Mouse (Mus musculus): ENCODE results near the gene Gipr. TPM values are rescaled to one million over a fixed set of nuclear protein-coding genes. Genes with fewer than 3 reads are reported as not detected.

The Gipr gene
- polyA plus RNA-seq, 1 experiment from 2014 or later, result 2.2 TPM

DNA sequence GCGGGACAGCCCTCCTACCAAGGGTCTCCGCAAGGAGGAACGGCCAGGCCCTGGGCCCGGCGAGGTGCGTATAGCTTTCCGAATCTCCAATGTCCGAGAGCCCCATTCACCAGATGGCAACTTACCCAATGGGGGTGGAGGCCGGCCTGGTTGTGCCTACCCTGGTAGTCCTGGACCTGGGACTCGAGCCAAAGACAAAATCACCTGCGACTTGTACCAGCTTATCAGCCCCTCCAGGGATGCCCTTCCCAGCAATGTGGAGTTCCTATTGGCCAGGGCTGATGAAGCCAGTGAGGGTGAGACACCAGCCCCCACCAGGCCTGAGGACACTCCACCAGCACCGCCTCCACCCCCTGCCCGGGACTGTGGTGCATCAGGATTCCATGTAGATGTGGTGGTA lies 29.8 kb downstream of the Gipr start:
- H3K4me3 ChIP-seq (ENCODE audit: low read depth, low read length), result no peak overlapping the region
- H3K36me3 ChIP-seq (ENCODE audit: control insufficient read depth, insufficient read depth, low read length), result peaks cover 63% of the 10 kb centered on the region
- no peaks in the 10 kb centered on the region for H3K27me3 ChIP-seq (replicated peaks; ENCODE audit: control insufficient read depth, insufficient read depth, low read length)
- 94% methylated on average over 13 of the region's 13 CpGs for WGBS
- no peak overlapping the region for H3K9ac ChIP-seq (ENCODE audit: low read length)
- H3K4me1 ChIP-seq (replicated peaks; ENCODE audit: control insufficient read depth, insufficient read depth, low read length), result 0 out of 2 replicates have a peak, but pooled peaks cover 5% of the 10 kb centered on the region
- H3K4me2 ChIP-seq (ENCODE audit: low read length), result no peak overlapping the region
- DNase-seq (ENCODE audit: low spot score) (no peak), ATAC-seq (replicated peaks; ENCODE audit: low FRiP score, low TSS enrichment, low read depth) (no peak)
- H3K27ac ChIP-seq (ENCODE audit: low read depth), result no peak overlapping the region
- H3K9me3 ChIP-seq (ENCODE audit: control insufficient read depth, low read length), result no peaks in the 10 kb centered on the region

DNA sequence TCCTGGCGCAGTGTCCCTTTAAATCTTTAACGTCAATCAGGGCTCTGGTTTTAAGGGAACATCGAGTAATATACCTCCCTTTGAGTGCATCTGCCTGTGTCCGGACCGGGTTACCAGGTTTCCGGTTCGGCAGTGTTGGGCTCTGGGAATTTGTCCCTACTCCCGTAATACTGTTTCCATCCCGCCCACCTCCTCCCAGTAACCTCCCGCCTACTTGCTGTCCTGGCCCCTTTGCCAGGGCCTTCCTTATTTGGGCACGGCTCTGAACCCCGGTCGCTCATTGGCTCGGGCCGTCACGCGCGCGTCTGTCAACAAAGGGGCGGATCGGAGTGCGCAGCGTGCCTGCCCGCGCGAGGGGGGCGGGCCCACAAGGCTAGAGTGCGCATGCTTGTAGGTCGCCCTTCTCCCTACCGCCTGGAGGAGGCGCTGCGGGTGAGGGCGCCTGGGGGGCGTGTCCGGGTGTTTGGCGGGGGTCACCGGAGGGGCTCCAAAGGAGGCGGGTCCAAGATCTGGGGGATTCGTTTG lies 34.5 kb downstream of the Gipr start:
- under 1% methylated on average over 39 of the region's 39 CpGs for WGBS
- peak overlapping the region; percentile 40 for H3K4me3 ChIP-seq (ENCODE audit: low read depth, low read length)
- H3K4me2 ChIP-seq (ENCODE audit: low read length), result peak overlapping the region; percentile 67
- H3K9me3 ChIP-seq (ENCODE audit: control insufficient read depth, low read length), result no peaks in the 10 kb centered on the region
- peak overlapping the region; percentile 47 for H3K27ac ChIP-seq (ENCODE audit: low read depth)
- H3K9ac ChIP-seq (ENCODE audit: low read length), result peak overlapping the region; percentile 37; the same call in 1 of the 2 replicates
- H3K4me1 ChIP-seq (replicated peaks; ENCODE audit: control insufficient read depth, insufficient read depth, low read length), result peaks cover 12% of the 10 kb centered on the region; the same call in 1 of the 2 replicates
- DNase-seq (ENCODE audit: low spot score), result peak; percentile 94
- H3K27me3 ChIP-seq (replicated peaks; ENCODE audit: control insufficient read depth, insufficient read depth, low read length), result no peaks in the 10 kb centered on the region
- peak; percentile 99 for ATAC-seq (replicated peaks; ENCODE audit: low FRiP score, low TSS enrichment, low read depth)
- peaks cover 26% of the 10 kb centered on the region for H3K36me3 ChIP-seq (ENCODE audit: control insufficient read depth, insufficient read depth, low read length)

DNA sequence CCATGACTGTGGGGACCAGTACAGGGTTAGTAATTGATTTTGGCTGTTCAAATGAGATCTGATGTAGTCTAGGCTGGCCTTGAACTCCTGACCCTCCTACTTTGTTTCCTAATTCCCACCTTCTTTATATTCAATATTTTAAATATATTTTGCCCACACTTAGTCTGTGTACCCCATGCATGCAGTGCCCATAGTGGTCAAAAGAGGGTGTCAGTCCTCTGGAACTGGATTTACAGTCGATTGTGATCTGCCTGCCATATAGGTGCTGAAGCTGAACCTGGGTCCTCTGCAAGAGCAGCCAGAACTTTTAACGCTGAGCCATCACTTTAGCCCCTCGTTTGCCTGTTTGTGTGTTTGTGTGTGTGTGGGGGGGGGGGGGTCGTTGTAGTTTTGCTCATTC lies 35.3 kb downstream of the Gipr start:
- Histone ChIP-seq H3K36me3 (ENCODE audit: control insufficient read depth, insufficient read depth, low read length) (peaks cover 18% of the 10 kb centered on the region), H3K9me3 (ENCODE audit: control insufficient read depth, low read length) (no peaks in the 10 kb centered on the region), H3K27ac (ENCODE audit: low read depth) (peak overlapping the region; percentile 43), H3K27me3 (replicated peaks; ENCODE audit: control insufficient read depth, insufficient read depth, low read length) (no peaks in the 10 kb centered on the region), H3K9ac (ENCODE audit: low read length) (no peak overlapping the region), H3K4me1 (replicated peaks; ENCODE audit: control insufficient read depth, insufficient read depth, low read length) (peaks cover 12% of the 10 kb centered on the region; the same call in 1 of the 2 replicates), H3K4me3 (ENCODE audit: low read depth, low read length) (peak overlapping the region; percentile 40), H3K4me2 (ENCODE audit: low read length) (peak overlapping the region; percentile 67)
- DNase-seq (ENCODE audit: low spot score) (no peak), ATAC-seq (replicated peaks; ENCODE audit: low FRiP score, low TSS enrichment, low read depth) (no peak)
- WGBS, result 32% methylated on average over 4 of the region's 4 CpGs

DNA sequence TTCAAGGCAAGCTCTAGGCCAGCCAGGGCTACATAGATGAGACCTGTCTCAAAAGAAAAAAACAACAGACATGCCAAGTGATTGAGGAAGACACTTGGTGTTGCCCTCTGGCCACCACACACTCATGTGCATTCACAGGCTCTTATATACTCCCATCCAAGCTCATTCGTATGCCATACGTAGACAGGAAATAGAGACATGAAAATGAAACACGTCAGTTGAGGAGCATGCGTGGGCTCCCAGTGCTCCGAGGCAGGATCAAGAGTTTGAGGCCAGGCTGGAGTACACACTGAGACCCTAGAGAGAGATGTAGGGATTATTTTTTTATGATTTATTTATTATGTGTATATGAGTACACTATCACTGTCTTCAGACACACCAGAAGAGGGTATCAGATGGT lies 36.5 kb downstream of the Gipr start:
- no peak overlapping the region for H3K4me2 ChIP-seq (ENCODE audit: low read length)
- no peak overlapping the region for H3K9ac ChIP-seq (ENCODE audit: low read length)
- H3K4me3 ChIP-seq (ENCODE audit: low read depth, low read length), result no peak overlapping the region
- no peaks in the 10 kb centered on the region for H3K9me3 ChIP-seq (ENCODE audit: control insufficient read depth, low read length)
- H3K27ac ChIP-seq (ENCODE audit: low read depth), result no peak overlapping the region
- H3K27me3 ChIP-seq (replicated peaks; ENCODE audit: control insufficient read depth, insufficient read depth, low read length), result no peaks in the 10 kb centered on the region
- H3K36me3 ChIP-seq (ENCODE audit: control insufficient read depth, insufficient read depth, low read length), result peaks cover 9% of the 10 kb centered on the region
- H3K4me1 ChIP-seq (replicated peaks; ENCODE audit: control insufficient read depth, insufficient read depth, low read length), result peaks cover 12% of the 10 kb centered on the region; the same call in 1 of the 2 replicates
- DNase-seq (ENCODE audit: low spot score), result no peak
- ATAC-seq (replicated peaks; ENCODE audit: low FRiP score, low TSS enrichment, low read depth), result no peak
- WGBS, result 92% methylated on average over 5 of the region's 5 CpGs

DNA sequence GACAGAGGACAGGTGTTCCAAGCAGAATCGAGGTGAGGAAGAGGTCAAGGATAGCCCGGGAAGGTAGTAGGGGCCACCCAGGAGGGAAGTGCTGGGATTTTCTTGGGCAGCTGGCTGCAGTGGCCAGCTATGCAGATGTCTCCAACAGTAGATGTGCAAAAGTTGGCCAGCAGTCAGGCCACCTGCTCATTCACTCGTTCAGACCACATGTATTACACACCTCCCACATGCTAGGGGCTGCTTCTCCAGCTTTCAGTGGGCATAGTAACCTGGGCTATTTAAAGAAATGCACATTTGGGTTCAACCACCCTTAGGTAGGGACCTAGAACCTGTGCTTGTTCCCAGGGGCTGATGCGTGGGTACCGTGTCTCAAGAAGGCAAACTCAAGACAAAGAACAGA lies 38.2 kb downstream of the Gipr start:
- Histone ChIP-seq H3K9me3 (ENCODE audit: control insufficient read depth, low read length) (no peaks in the 10 kb centered on the region), H3K9ac (ENCODE audit: low read length) (no peak overlapping the region), H3K4me1 (replicated peaks; ENCODE audit: control insufficient read depth, insufficient read depth, low read length) (peaks cover 12% of the 10 kb centered on the region; the same call in 1 of the 2 replicates), H3K36me3 (ENCODE audit: control insufficient read depth, insufficient read depth, low read length) (peaks cover 9% of the 10 kb centered on the region), H3K27ac (ENCODE audit: low read depth) (no peak overlapping the region), H3K4me3 (ENCODE audit: low read depth, low read length) (no peak overlapping the region), H3K4me2 (ENCODE audit: low read length) (no peak overlapping the region), H3K27me3 (replicated peaks; ENCODE audit: control insufficient read depth, insufficient read depth, low read length) (no peaks in the 10 kb centered on the region)
- DNase-seq (ENCODE audit: low spot score) (no peak), ATAC-seq (replicated peaks; ENCODE audit: low FRiP score, low TSS enrichment, low read depth) (no peak)
- WGBS, result 76% methylated on average over 5 of the region's 5 CpGs

DNA sequence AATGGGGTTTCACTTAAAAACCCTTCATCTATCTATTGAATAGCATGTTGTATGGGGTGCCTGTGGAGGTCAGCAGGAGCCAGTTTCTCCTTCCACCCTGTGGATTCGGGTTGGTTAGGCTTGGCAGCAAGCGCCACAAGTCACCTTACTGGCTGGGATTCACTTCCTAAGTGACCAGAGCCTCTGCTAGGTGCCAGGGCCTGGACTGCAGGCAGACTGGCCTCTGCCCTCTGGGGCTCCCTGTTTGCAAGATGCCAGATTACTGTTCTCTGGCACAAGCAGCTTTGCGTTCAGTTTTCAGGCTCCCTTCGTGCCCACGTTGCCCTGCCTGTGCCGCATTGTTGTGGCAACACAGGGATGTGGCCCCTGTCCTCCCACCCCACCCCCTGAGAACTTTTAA lies 41.2 kb downstream of the Gipr start:
- Histone ChIP-seq H3K4me3 (ENCODE audit: low read depth, low read length) (no peak overlapping the region), H3K27me3 (replicated peaks; ENCODE audit: control insufficient read depth, insufficient read depth, low read length) (no peaks in the 10 kb centered on the region), H3K4me1 (replicated peaks; ENCODE audit: control insufficient read depth, insufficient read depth, low read length) (peaks cover 8% of the 10 kb centered on the region), H3K36me3 (ENCODE audit: control insufficient read depth, insufficient read depth, low read length) (peaks cover 9% of the 10 kb centered on the region), H3K9me3 (ENCODE audit: control insufficient read depth, low read length) (peaks cover 3% of the 10 kb centered on the region; the same call in 1 of the 2 replicates), H3K4me2 (ENCODE audit: low read length) (no peak overlapping the region), H3K9ac (ENCODE audit: low read length) (no peak overlapping the region), H3K27ac (ENCODE audit: low read depth) (no peak overlapping the region)
- WGBS, result 91% methylated on average over 6 of the region's 6 CpGs
- ATAC-seq (replicated peaks; ENCODE audit: low FRiP score, low TSS enrichment, low read depth) (no peak), DNase-seq (ENCODE audit: low spot score) (no peak)

DNA sequence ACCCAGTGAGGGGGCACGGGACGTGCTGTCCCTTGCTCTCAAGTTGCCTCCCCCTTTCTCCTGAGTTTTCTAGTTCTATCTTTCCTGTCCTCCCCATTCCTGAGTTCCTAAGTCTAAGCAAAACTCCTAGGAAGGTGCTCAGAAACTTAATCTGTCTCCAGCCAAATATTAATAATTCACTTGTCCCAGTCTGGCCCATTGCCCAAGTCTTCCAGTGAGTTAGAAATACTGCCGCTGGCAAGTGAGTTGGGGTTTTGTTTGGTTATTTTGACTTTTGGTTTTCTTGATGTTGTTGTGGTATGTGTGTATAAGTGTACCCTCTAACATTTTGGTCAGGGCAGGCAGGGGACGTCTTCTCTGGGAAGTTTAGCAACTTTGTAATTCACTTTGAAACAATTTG lies 44.2 kb downstream of the Gipr start:
- H3K9me3 ChIP-seq (ENCODE audit: control insufficient read depth, low read length), result peaks cover 7% of the 10 kb centered on the region; the same call in 1 of the 2 replicates
- no peak overlapping the region for H3K4me3 ChIP-seq (ENCODE audit: low read depth, low read length)
- WGBS, result 90% methylated on average over 4 of the region's 4 CpGs
- ATAC-seq (replicated peaks; ENCODE audit: low FRiP score, low TSS enrichment, low read depth), result no peak
- DNase-seq (ENCODE audit: low spot score), result no peak
- no peaks in the 10 kb centered on the region for H3K27me3 ChIP-seq (replicated peaks; ENCODE audit: control insufficient read depth, insufficient read depth, low read length)
- H3K4me2 ChIP-seq (ENCODE audit: low read length), result no peak overlapping the region
- no peaks in the 10 kb centered on the region for H3K36me3 ChIP-seq (ENCODE audit: control insufficient read depth, insufficient read depth, low read length)
- no peak overlapping the region for H3K9ac ChIP-seq (ENCODE audit: low read length)
- H3K27ac ChIP-seq (ENCODE audit: low read depth), result no peak overlapping the region
- peaks cover 8% of the 10 kb centered on the region for H3K4me1 ChIP-seq (replicated peaks; ENCODE audit: control insufficient read depth, insufficient read depth, low read length)

DNA sequence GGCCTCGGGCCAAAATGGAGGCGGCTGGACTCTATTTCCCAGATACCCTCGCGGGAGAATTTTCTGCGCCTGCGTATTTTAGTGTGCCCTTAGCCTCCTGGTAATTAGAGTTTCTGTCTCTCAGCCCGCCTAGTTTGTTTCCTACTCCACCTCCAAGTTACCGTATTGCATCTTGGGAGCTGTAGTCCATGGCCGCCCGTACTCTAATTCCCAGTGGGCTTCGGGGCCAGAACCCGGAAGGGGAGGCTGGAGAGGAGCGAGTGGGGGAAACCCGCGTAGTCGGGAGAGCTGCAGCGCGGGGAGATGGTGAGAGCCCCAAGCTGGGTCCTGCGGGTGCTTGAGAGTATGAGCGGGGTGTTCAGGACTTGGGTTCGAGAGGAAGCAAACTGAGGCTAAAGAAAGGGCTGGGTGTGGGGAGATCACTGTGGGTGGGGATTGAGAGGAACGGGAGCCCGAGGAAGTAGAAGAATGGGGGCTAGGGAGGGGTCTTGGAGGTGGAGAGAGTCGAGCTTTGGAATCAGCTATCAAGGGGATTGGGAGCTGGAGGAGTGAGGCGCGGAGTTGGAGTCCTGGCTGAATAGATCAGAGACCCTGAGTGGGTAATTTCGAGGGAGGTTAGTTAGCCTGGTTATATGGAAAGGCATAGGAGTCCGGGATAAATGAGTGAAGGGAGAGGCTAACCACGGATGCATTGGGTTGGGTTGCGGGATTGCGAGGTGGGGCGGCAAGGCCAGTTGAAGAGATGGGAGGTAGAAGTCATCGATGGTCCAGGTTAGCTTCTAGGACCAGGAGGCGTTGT lies 46.1 kb downstream of the Gipr start, which contains the start of gene Fbxo46:
Gene Fbxo46, plus strand, starts transcription at position 229 of the 799 bp plus-strand sequence.
- peak; percentile 89 for ATAC-seq (replicated peaks; ENCODE audit: low FRiP score, low TSS enrichment, low read depth)
- peak within 1 kb of the TSS; percentile 85 for H3K4me3 ChIP-seq (ENCODE audit: low read depth, low read length)
- DNase-seq (ENCODE audit: low spot score), result peak; percentile 89

More for the DNA sequence above, 46.1 kb downstream of the Gipr start, which contains the start of gene Fbxo46:
- Histone ChIP-seq H3K27ac (ENCODE audit: low read depth) (no peak within 1 kb of the TSS), H3K4me2 (ENCODE audit: low read length) (peak within 1 kb of the TSS; percentile 94), H3K4me1 (replicated peaks; ENCODE audit: control insufficient read depth, insufficient read depth, low read length) (peaks cover 8% of the 10 kb centered on the region), H3K36me3 (ENCODE audit: control insufficient read depth, insufficient read depth, low read length) (no peaks in the 10 kb centered on the region), H3K27me3 (replicated peaks; ENCODE audit: control insufficient read depth, insufficient read depth, low read length) (no peaks in the 10 kb centered on the region), H3K9me3 (ENCODE audit: control insufficient read depth, low read length) (peaks cover 7% of the 10 kb centered on the region; the same call in 1 of the 2 replicates), H3K9ac (ENCODE audit: low read length) (peak within 1 kb of the TSS; percentile 67)
- WGBS, result 2% methylated on average over 34 of the region's 34 CpGs

Data from intestine, embryonic 14.5 days (tissue).